Mouse (Mus musculus): ENCODE data around the gene Gast. TPM values are rescaled to one million over a fixed set of nuclear protein-coding genes. Genes with fewer than 3 reads are reported as not detected.
"Not testable (repeated sequence)": the region's sequence is repeated elsewhere in the genome, so short reads cannot be mapped to it uniquely, and the experiment has no call there.

The Gast gene
- polyA plus RNA-seq, 1 experiment: 0.09 TPM

DNA sequence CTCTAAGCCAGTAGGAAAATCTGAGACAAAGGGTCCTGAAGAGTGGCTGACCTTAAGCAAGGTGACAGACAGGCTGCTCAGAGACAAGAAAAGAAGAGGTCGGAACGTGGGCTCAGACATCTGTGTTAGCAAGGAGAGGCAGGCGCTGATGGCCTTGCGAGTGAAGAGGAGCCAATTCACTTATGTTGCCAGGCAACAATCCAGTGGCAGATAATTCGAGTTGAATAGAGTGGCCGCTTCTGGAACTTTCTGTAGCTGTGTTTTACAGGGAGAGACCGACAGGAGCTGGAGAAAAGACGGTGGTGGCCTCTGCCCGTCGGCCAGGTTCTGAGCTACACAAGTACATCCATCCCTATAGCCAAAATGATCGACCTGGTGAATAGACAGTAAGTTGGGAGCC is 6.9 kb upstream of the Gast start:
- no peak for TF ChIP-seq TAL1 (IDR thresholded peaks at IDR 0.05; ENCODE audit: low read length)
- TF ChIP-seq GATA1 (IDR thresholded peaks at IDR 0.05; ENCODE audit: low read length): no peak
- H3K9me3 ChIP-seq (ENCODE audit: control insufficient read depth, low read length): no peaks in the 10 kb centered on the region
- H3K4me3 ChIP-seq (replicated peaks): no peak overlapping the region
- peaks cover 4% of the 10 kb centered on the region for H3K4me1 ChIP-seq (ENCODE audit: control insufficient read depth)
- H3K36me3 ChIP-seq (ENCODE audit: control insufficient read depth): peaks cover 8% of the 10 kb centered on the region
- peaks cover 3% of the 10 kb centered on the region; the same call in 1 of the 2 replicates for H3K27me3 ChIP-seq (ENCODE audit: control insufficient read depth)

DNA sequence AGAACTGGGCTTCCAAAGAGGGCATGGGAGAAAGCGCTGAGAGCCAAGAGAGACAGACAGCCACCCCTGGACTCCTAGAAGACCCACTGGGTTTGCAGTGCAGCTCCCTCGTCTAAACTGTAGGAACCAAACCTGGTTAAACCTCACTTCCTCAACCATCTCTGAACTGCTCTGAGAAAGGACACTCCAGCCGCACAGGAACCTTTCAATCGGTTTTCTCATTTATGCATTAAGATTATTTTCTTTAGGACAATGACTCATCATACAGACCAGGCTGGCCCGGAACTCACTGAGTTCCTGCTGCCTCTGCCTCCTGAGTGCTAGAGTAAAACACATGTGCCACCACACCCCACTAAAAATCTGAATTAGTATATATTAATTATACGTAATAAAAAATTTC is 6.4 kb upstream of the Gast start:
- peaks cover 3% of the 10 kb centered on the region for H3K36me3 ChIP-seq (ENCODE audit: control insufficient read depth)
- peaks cover 5% of the 10 kb centered on the region; the same call in 1 of the 2 replicates for H3K27me3 ChIP-seq (ENCODE audit: control insufficient read depth)
- no peak for TF ChIP-seq GATA1 (IDR thresholded peaks at IDR 0.05; ENCODE audit: low read length)
- no peak for TF ChIP-seq TAL1 (IDR thresholded peaks at IDR 0.05; ENCODE audit: low read length)

DNA sequence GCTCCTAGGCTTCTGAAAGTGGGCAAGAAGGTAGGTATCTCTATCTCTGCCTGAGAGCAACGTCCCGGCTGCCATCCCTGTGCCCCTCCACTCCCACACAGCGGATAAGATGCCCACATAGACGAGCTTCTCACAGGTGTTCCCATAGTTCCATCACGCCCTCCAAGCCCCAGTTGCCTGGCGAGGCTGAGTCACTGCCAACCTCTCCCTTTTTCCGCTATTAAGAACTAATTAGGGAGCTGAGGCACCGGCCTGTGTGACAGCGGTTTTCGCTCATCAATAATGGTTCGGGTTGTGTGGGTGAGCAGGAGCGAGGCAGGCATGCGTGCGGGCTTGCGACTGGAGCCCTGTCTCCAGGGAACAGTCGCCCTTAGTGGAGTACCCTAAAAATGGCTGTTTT is 4.0 kb upstream of the Gast start:
- TF ChIP-seq TAL1 (IDR thresholded peaks at IDR 0.05; ENCODE audit: low read length) (no peak), GATA1 (IDR thresholded peaks at IDR 0.05; ENCODE audit: low read length) (no peak)
- no peaks in the 10 kb centered on the region for H3K36me3 ChIP-seq (ENCODE audit: control insufficient read depth)
- H3K9me3 ChIP-seq (ENCODE audit: control insufficient read depth, low read length): no peaks in the 10 kb centered on the region
- H3K4me3 ChIP-seq (replicated peaks): no peak overlapping the region
- H3K4me1 ChIP-seq (ENCODE audit: control insufficient read depth): no peaks in the 10 kb centered on the region
- H3K27me3 ChIP-seq (ENCODE audit: control insufficient read depth): peaks cover 5% of the 10 kb centered on the region; the same call in 1 of the 2 replicates

More for the DNA sequence above, 6.4 kb upstream of the Gast start:
- H3K9me3 ChIP-seq (ENCODE audit: control insufficient read depth, low read length): no peaks in the 10 kb centered on the region
- H3K4me3 ChIP-seq (replicated peaks): no peak overlapping the region
- no peaks in the 10 kb centered on the region for H3K4me1 ChIP-seq (ENCODE audit: control insufficient read depth)

DNA sequence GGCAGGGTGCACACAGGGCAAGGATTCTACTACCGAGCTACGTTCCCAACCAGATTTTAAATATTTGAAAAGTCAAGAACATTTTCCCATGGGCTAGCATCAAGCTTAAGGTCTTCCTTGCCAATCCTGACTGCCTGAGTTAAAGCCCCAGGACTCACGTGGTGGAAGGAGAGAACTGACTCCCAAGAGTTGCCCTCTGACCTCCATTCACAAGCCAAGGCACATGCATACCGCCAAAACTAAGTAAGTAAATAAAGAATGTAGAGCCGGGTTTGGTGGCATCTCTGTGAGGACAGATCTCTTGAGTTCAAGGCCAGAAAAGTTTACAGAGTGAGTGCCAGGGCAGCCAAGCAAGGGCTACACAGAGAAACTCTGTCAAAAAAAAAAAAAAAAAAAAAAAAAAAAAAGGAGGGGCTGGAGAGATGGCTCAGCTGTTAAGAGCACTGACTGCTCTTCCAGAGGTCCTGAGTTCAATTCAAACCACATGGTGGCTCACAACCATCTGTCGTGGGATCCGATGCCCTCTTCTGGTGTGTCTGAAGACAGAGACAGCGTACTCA is 3.3 kb upstream of the Gast start:
- not testable (repeated sequence) for H3K4me3 ChIP-seq (replicated peaks); H3K36me3 ChIP-seq (ENCODE audit: control insufficient read depth); H3K9me3 ChIP-seq (ENCODE audit: control insufficient read depth, low read length); H3K4me1 ChIP-seq (ENCODE audit: control insufficient read depth); H3K27me3 ChIP-seq (ENCODE audit: control insufficient read depth)

DNA sequence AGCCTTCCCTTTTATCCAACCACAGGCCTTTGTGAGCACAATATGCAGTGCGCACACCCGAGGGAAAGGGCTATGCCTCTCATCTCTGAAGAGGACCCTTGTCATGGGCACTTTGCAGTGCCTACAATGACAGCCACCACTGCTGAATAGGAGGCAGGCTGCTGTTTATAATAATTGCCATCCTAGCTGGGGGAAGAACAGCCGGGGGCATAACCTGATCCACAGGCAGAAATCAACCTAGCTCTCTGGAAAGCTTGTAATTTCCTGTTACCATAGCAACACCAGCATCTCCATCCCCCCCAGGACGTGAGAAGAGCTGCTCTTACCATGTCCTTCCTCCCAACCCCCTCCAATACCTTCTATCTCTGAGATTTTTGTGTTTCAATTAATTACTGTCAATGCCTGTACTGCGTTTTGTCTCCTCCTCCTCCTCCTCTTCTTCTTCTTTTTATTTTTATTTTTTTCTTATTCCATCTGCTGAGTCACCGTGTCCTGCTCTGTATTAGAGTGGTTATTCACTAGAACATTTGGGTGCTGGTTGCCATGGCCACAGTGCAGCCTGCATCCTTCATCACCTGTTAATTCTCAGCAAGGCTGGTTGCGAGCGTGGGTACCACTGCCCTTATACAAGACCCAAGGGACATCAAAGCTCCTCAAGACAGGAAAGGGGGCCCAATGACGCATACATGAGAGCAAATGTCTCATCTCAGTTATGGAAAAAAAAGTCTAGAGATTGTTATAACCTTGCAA is 1.3 kb upstream of the Gast start:
- peaks cover 5% of the 10 kb centered on the region; the same call in 1 of the 2 replicates for H3K27me3 ChIP-seq (ENCODE audit: control insufficient read depth)
- H3K36me3 ChIP-seq (ENCODE audit: control insufficient read depth): no peaks in the 10 kb centered on the region
- TF ChIP-seq TAL1 (IDR thresholded peaks at IDR 0.05; ENCODE audit: low read length) (no peak), GATA1 (IDR thresholded peaks at IDR 0.05; ENCODE audit: low read length) (no peak)
- no peak overlapping the region for H3K4me3 ChIP-seq (replicated peaks)
- H3K9me3 ChIP-seq (ENCODE audit: control insufficient read depth, low read length): no peaks in the 10 kb centered on the region
- no peaks in the 10 kb centered on the region for H3K4me1 ChIP-seq (ENCODE audit: control insufficient read depth)

DNA sequence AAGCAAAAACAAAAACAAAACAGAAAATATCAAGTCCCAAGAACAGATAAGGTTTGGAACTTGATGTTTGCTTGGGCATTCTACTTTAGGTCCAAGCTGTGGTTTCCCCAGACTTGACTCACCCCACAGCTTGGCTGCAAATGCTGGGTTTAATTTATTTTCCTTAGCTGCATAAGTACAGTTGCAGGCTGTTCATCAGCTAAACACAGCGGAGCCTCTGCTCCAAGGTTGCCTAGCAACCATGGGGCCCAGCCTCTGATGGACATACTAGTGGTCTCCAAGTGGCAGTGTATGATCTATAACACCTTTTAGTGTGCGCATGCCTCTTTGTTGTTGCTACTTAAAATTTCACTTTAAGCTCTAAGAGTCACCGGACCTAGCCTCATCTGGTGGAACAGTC is 1.5 kb downstream of the Gast start:
- H3K9me3 ChIP-seq (ENCODE audit: control insufficient read depth, low read length): no peaks in the 10 kb centered on the region
- no peak overlapping the region for H3K4me3 ChIP-seq (replicated peaks)
- no peak for TF ChIP-seq TAL1 (IDR thresholded peaks at IDR 0.05; ENCODE audit: low read length)
- no peak for TF ChIP-seq GATA1 (IDR thresholded peaks at IDR 0.05; ENCODE audit: low read length)
- no peaks in the 10 kb centered on the region for H3K4me1 ChIP-seq (ENCODE audit: control insufficient read depth)
- H3K27me3 ChIP-seq (ENCODE audit: control insufficient read depth): peaks cover 2% of the 10 kb centered on the region; the same call in 1 of the 2 replicates
- no peaks in the 10 kb centered on the region for H3K36me3 ChIP-seq (ENCODE audit: control insufficient read depth)

DNA sequence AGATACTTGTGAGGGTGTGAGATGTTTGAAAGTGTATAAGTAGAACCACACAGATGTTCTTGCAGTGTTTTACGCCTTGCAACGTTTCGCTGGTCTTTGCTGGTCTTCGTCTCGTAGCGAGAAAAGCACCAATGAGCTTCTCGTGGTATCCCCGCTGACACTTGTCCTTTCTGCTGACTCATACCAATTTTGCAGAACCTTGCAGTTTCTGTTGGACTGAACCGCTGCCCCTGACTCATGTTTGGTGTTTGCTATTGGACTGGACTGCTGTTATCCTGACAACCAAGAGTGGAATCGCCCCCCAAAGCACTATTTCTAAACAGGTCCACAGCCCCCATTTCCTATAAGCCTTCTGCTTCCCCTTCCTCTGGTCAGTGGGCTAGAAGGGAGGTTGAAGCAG is 10.1 kb downstream of the Gast start:
- peaks cover 2% of the 10 kb centered on the region; the same call in 1 of the 2 replicates for H3K27me3 ChIP-seq (ENCODE audit: control insufficient read depth)
- no peak overlapping the region for H3K4me3 ChIP-seq (replicated peaks)
- TF ChIP-seq GATA1 (IDR thresholded peaks at IDR 0.05; ENCODE audit: low read length) (no peak), TAL1 (IDR thresholded peaks at IDR 0.05; ENCODE audit: low read length) (no peak)
- no peaks in the 10 kb centered on the region for H3K36me3 ChIP-seq (ENCODE audit: control insufficient read depth)
- no peaks in the 10 kb centered on the region; the same call in 1 of the 2 replicates for H3K4me1 ChIP-seq (ENCODE audit: control insufficient read depth)
- no peaks in the 10 kb centered on the region for H3K9me3 ChIP-seq (ENCODE audit: control insufficient read depth, low read length)

DNA sequence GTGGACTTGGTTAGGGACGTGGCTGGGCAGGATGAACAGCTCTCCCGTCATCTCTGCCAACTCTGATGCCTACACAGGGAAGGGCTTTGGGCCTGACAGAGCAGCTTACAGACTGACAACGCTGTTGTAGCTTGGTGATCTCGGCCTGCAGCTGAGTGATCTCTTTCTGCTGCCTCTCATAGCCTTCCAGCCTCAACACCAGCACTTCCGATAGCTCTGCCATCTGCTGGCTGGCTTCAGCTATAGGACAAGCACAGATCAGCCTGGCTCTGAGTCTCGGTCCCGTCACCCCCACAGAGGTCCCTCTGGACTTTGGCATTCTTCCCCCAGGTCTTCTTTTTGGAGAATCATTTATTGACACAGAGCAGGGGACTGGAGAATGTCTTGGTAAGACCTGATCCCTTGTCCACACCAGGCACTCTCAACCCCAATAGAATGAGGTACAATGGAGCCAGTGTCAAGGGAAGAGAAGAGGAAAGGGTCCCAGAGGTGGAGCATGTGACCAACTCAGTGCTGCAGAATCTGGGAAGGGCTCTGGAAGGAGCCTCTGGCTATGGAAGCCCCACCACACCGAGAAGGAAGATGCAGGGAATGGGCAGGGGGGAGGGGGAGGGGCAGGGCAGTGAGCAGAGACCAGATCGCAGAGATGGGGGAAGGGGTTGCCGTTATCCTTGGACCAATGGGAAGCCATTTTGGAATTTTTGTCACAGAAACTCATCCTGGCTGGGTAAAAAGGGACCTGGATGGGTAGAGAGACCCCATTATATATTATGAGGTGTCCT is 18.1 kb downstream of the Gast start:
- Histone ChIP-seq H3K36me3 (ENCODE audit: control insufficient read depth) (no peaks in the 10 kb centered on the region), H3K9me3 (ENCODE audit: control insufficient read depth, low read length) (no peaks in the 10 kb centered on the region; the same call in 1 of the 2 replicates), H3K4me1 (ENCODE audit: control insufficient read depth) (peaks cover 12% of the 10 kb centered on the region), H3K27me3 (ENCODE audit: control insufficient read depth) (peaks cover 60% of the 10 kb centered on the region), H3K4me3 (replicated peaks) (no peak overlapping the region)
- TF ChIP-seq TAL1 (IDR thresholded peaks at IDR 0.05; ENCODE audit: low read length) (no peak), GATA1 (IDR thresholded peaks at IDR 0.05; ENCODE audit: low read length) (no peak)
